Mouse (Mus musculus): Measurements from ENCODE around the gene N4bp2. TPM values are rescaled to one million over a fixed set of nuclear protein-coding genes. Genes with fewer than 3 reads are reported as not detected.
A peak's percentile ranks its signal among the peaks of the same experiment; 100 is the strongest.

Gene N4bp2
- total RNA-seq, 4 experiments from 2014 or later, result 10.0 to 14.4 (median 10.6) TPM

GRCm38 (mm10) chr5:65862217-65862927 lies 99.1 kb downstream of the N4bp2 start:
- DNase-seq (ENCODE audit: low spot score), result no peak

- DNase-seq (ENCODE audit: low spot score), result peak; percentile 42
Observed at GRCm38 (mm10) chr5:65863349-65863749, 100.0 kb downstream of the N4bp2 start.

GRCm38 (mm10) chr5:65864486-65864885 lies 101.2 kb downstream of the N4bp2 start:
- DNase-seq (ENCODE audit: low spot score), result no peak

- no peak for DNase-seq (ENCODE audit: low spot score)
Observed at GRCm38 (mm10) chr5:65864946-65865345, 101.6 kb downstream of the N4bp2 start.

- DNase-seq (ENCODE audit: low spot score), result no peak
Observed at GRCm38 (mm10) chr5:65866591-65866990, 103.3 kb downstream of the N4bp2 start.

GRCm38 (mm10) chr5:65867380-65868116 lies 104.2 kb downstream of the N4bp2 start:
- DNase-seq (ENCODE audit: low spot score), result peak; percentile 10

GRCm38 (mm10) chr5:65868419-65868818 lies 105.1 kb downstream of the N4bp2 start:
- DNase-seq (ENCODE audit: low spot score), result no peak

GRCm38 (mm10) chr5:65869660-65870059 lies 106.3 kb downstream of the N4bp2 start:
- no peak for DNase-seq (ENCODE audit: low spot score)

- DNase-seq (ENCODE audit: low spot score), result no peak
Observed at GRCm38 (mm10) chr5:65871276-65871875, 108.1 kb downstream of the N4bp2 start.

- no peak for DNase-seq (ENCODE audit: low spot score)
Observed at GRCm38 (mm10) chr5:65873212-65873611, 109.9 kb downstream of the N4bp2 start.

GRCm38 (mm10) chr5:65875269-65875668 lies 111.9 kb downstream of the N4bp2 start:
- DNase-seq (ENCODE audit: low spot score), result no peak

GRCm38 (mm10) chr5:65878367-65878766 lies 115.0 kb downstream of the N4bp2 start:
- DNase-seq (ENCODE audit: low spot score), result no peak

Other genes starting within 250 kb of the N4bp2 start
- 100 to 1,000 TPM in 1 of 4 experiments, 10 to 100 TPM in 3; 92.2 to 104 (median 96.7) TPM for gene Smim14, start 226.3 kb upstream of the N4bp2 start, total RNA-seq (2022)
- gene Ube2k, start 226.3 kb upstream of the N4bp2 start, total RNA-seq (2022), result 10 to 100 TPM; 51.6 to 68.1 (median 54.5) TPM
- 10 to 100 TPM; 53.1 to 64.7 (median 62.6) TPM for gene Pds5a, start 65.2 kb upstream of the N4bp2 start, total RNA-seq (2022)
- under 1 TPM; 0.28 to 0.47 (median 0.36) TPM for gene Rhoh, start 97.7 kb downstream of the N4bp2 start, total RNA-seq (2022)
- under 1 TPM in 1 of 4 experiments, not detected in 3; 0.55 TPM for gene Chrna9, start 171.4 kb downstream of the N4bp2 start, total RNA-seq (2022)
- not detected for gene 9130230L23Rik, start 240.8 kb downstream of the N4bp2 start, total RNA-seq (2022)

Measured in heart, adult 8-10 months (tissue).